Mouse (Mus musculus) kidney, adult 2 months (tissue): ENCODE data around the gene Ndufs3. TPM values are rescaled to one million over a fixed set of nuclear protein-coding genes. Genes with fewer than 3 reads are reported as not detected.
"Not testable (repeated sequence)": the region's sequence is repeated elsewhere in the genome, so short reads cannot be mapped to it uniquely, and the experiment has no call there.

ENCODE experiments used
- DNase-seq: peaks from one replicate; pipeline ENCODE4 v3.0.0; 2021
- H3K27ac ChIP-seq: fragments of 200-500 bp; 2 replicates; pipeline ENCODE4 v1.5.1; 2012; ENCODE audit warnings: low read depth, low read length, control low read depth, inconsistent platforms; ENCODE audit not compliant: insufficient read depth
- H3K27me3 ChIP-seq: fragments of 200-500 bp; replicated peaks from 2 replicates; pipeline ENCODE4 v1.6.1; 2012; ENCODE audit warnings: mild to moderate bottlenecking, moderate library complexity, low read length, inconsistent platforms; ENCODE audit not compliant: control insufficient read depth, insufficient read depth
- H3K36me3 ChIP-seq: fragments of 200-500 bp; 2 replicates; pipeline ENCODE4 v1.6.1; 2012; ENCODE audit warnings: mild to moderate bottlenecking, moderate library complexity, low read length, inconsistent platforms; ENCODE audit not compliant: control insufficient read depth, insufficient read depth
- H3K4me1 ChIP-seq: fragments of 200-500 bp; 2 replicates; pipeline ENCODE4 v1.6.1; 2011; ENCODE audit warnings: low read length; ENCODE audit not compliant: control insufficient read depth, insufficient read depth
- H3K4me3 ChIP-seq: fragments of 200-500 bp; 2 replicates; pipeline ENCODE4 v1.5.1; 2011; ENCODE audit warnings: mild to moderate bottlenecking, low read depth, low read length, control low read depth; ENCODE audit not compliant: insufficient read depth
- CTCF ChIP-seq: fragments of 200-500 bp; conservative IDR thresholded peaks from 2 replicates; pipeline ENCODE4 v1.5.1; 2011; ENCODE audit warnings: low read depth, mild to moderate bottlenecking, control low read depth, low read length, moderate library complexity, mixed read lengths; ENCODE audit not compliant: insufficient read depth, insufficient read length
- POLR2A ChIP-seq: fragments of 200-500 bp; IDR thresholded peaks from one replicate; pipeline ENCODE4 v1.6.1; 2011; ENCODE audit warnings: low read depth, low read length, control low read depth
- WGBS: fragments of 180-500 bp; shearing (Covaris S2); methylation state at CpG from one replicate; pipeline ENCODE4 v1.1.7; 2018; 5-methylcytosine and 5-hydroxymethylcytosine counted together
- polyA plus RNA-seq: library from polyadenylated mRNA; depleted of rRNA; stranded (reverse); fragments of >200 nt; gene quantifications from 2 replicates; pipeline ENCODE4 v1.2.3, GENCODE M21; 2012

Gene Ndufs3
- polyA plus RNA-seq, 1 experiment: 416 TPM

DNA sequence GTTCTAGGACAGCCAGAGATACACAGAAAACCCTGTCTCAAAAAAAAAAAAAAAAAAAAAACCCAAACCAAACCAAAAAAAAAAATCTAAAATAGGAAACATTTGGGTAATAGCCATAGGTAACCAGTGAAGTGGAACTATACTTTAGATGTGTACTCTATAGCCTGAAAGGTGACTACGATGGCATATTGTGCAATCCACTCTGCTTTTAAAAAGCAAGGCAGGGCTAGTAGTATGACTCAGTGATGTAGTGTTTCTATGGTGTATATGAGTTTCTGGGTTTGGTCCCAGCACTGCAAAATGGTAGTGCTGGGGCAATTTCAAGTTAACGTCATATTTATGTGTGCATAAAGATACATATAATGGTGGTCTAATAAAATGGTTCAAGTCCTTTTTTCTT lies 2.1 kb upstream of the Ndufs3 start:
- WGBS: 91% methylated on average over 2 of the region's 2 CpGs
- H3K36me3 ChIP-seq: peaks cover 4% of the 10 kb centered on the region
- no peak for DNase-seq
- no peak for TF ChIP-seq CTCF
- no peak for TF ChIP-seq POLR2A
- H3K4me1 ChIP-seq: peaks cover 11% of the 10 kb centered on the region; the same call in 1 of the 2 replicates
- no peaks in the 10 kb centered on the region for H3K27me3 ChIP-seq
- no peak overlapping the region for H3K4me3 ChIP-seq
- H3K27ac ChIP-seq: no peak overlapping the region

DNA sequence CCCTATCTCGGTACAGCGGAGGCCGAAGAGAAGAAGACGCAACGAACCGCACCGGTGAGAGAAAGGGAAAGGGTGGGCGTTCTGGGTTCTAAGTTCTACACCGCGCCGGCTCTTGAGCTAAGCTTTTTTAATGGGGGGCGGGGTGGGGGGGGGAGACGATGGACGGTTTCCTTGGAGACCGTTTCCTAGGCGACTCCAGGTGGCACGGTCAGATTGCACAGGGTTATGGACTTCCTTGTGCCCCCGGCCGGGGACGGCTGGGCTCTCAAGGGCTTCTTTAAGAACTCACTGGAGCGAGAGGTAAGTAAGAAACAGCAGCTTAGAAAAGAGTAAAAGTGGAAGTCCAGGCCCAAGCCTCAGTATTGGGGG lies 213 bp upstream of the Ndufs3 start:
- H3K27me3 ChIP-seq: no peaks in the 10 kb centered on the region
- H3K36me3 ChIP-seq: peaks cover 2% of the 10 kb centered on the region; the same call in 1 of the 2 replicates
- H3K4me3 ChIP-seq: peak overlapping the region; percentile 94
- peak overlapping the region; percentile 81 for H3K27ac ChIP-seq
- under 1% methylated on average over 21 of the region's 21 CpGs for WGBS
- DNase-seq: no peak
- peaks cover 11% of the 10 kb centered on the region; the same call in 1 of the 2 replicates for H3K4me1 ChIP-seq
- no peak for TF ChIP-seq CTCF
- TF ChIP-seq POLR2A: no peak

DNA sequence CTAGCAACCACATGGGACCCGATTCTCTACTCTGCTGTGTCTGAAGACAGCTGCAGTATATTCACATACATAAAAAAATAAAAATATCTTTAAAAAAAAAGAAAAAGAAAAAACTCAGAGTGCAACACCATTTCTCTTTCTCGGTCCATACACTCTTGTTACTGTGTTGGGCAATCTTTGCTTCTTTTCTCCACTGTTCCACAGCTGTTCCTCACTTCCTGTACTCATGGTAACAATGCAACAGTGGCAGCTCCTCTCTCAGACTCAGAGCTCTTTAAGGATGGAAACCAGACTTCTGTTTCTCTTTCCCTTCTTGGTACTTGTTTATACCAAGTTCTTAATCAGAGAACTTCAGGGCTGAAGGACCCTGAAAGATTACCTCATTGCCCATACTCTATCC lies 1.2 kb downstream of the Ndufs3 start:
- H3K36me3 ChIP-seq: peaks cover 6% of the 10 kb centered on the region
- 73% methylated on average over 2 of the region's 2 CpGs for WGBS
- TF ChIP-seq CTCF (no peak), POLR2A (no peak)
- H3K4me3 ChIP-seq: peak overlapping the region; percentile 94; the same call in 1 of the 2 replicates
- no peaks in the 10 kb centered on the region for H3K27me3 ChIP-seq
- no peak overlapping the region for H3K27ac ChIP-seq
- peaks cover 11% of the 10 kb centered on the region; the same call in 1 of the 2 replicates for H3K4me1 ChIP-seq
- no peak for DNase-seq

DNA sequence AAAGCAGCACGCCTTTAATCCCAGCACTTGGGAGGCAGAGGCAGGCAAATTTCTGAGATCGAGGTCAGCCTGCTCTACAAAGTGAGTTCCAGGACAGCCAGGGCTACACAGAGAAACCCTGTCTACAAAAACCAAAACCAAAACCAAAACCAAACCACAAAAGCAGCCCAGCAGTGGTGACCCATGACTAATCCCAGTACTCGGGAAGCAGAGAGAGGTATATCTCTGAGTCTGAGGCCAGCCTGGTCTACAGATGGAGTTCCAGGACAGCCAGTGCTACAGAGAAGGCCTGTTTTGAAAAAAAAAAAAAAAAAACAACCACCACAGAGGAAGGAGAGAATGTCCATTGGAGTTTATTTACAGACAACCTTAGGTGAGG lies 10.3 kb downstream of the Ndufs3 start:
- DNase-seq, H3K27me3 ChIP-seq, H3K36me3 ChIP-seq, H3K4me3 ChIP-seq, H3K27ac ChIP-seq, H3K4me1 ChIP-seq: not testable (repeated sequence)
- 86% methylated on average over 3 of the region's 3 CpGs for WGBS

DNA sequence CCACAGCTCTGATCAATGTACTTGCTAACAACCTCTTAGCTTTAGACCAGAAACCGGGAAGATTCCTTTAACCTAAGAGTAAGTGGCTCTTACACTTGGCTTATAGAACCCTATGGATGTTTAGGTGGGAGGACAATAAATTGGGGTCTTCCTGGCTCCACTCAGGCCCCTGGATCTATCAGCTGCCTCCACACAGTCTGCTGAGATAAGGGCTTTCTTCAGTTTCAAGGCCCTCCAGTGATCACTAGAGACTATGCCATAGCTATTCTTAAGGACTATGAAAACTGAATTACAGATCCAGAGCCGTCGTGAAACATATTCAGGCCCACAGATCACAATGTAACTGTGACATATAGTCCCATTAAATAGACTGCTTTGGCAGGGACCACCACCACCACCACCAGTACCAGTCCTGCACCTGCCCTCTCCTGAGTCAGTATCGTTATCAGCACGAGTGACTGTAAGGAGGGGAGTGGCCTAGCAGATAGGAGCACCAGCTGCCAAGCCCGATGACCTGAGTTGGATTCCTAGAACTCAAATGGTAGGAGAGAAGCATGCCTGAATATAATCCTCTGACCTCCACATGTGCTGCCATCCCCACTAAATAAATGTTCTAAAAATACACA lies 10.8 kb downstream of the Ndufs3 start:
- 88% methylated on average over 6 of the region's 6 CpGs for WGBS
- peaks cover 4% of the 10 kb centered on the region for H3K36me3 ChIP-seq
- DNase-seq: no peak
- TF ChIP-seq POLR2A (no peak), CTCF (no peak)
- H3K4me1 ChIP-seq: no peaks in the 10 kb centered on the region
- H3K27me3 ChIP-seq: no peaks in the 10 kb centered on the region
- no peak overlapping the region for H3K4me3 ChIP-seq
- no peak overlapping the region for H3K27ac ChIP-seq

DNA sequence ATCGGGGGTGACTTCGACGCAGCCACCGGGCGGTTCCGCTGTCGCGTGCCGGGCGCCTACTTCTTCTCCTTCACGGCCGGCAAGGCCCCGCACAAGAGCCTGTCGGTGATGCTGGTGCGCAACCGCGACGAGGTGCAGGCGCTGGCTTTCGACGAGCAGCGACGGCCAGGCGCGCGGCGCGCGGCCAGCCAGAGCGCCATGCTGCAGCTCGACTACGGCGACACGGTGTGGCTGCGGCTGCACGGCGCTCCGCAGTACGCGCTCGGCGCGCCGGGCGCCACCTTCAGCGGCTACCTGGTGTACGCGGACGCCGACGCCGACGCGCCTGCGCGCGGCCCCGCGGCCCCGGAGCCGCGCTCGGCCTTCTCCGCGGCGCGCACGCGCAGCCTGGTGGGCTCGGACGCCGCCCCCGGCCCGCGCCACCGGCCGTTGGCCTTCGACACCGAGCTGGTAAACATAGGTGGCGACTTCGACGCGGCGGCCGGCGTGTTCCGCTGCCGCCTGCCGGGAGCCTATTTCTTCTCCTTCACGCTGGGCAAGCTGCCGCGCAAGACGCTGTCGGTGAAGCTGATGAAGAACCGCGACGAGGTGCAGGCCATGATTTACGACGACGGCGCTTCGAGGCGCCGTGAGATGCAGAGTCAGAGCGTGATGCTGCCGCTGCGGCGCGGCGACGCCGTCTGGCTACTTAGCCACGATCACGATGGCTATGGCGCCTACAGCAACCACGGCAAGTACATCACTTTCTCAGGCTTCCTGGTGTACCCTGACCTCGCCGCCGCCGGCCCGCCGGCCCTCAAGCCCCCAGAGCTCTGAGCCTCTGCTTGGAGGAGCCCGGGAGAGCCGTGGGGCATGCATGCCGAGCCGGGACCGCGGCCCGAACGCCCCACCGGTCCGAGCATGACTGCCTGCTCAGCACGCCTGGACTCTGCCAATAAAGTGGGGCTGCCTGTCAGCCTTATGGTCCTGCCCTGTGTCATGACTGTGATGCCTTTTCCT lies 14.8 kb downstream of the Ndufs3 start:
- H3K27ac ChIP-seq: no peak overlapping the region
- H3K4me3 ChIP-seq: peak overlapping the region; percentile 52
- H3K4me1 ChIP-seq: no peaks in the 10 kb centered on the region
- DNase-seq: peak; percentile 58
- TF ChIP-seq POLR2A (no peak), CTCF (0 out of 2 replicates have a peak, but pooled peaks have one; percentile 8)
- 0 out of 2 replicates have a peak, but pooled peaks cover 1% of the 10 kb centered on the region for H3K27me3 ChIP-seq
- no peaks in the 10 kb centered on the region for H3K36me3 ChIP-seq
- 2% methylated on average over 131 of the region's 133 CpGs for WGBS

DNA sequence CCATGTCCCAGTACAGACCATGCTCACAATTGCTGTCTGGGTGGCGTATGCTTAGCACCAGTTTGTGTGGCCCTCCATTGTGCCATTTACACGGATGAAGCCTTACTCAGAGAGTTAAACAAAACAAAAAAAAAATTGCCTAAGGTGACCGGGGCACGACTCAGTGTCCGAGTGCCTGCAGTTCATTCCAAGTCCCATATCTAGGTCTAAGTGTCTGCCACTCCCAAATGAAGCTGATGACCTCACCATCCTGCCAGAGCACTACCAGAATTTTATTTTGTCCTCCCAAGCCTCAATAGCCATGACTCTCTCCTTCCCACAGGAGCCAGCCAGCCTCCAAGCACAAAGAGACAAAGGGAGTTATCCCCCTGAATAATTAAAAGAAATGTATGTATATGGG lies 17.0 kb downstream of the Ndufs3 start:
- DNase-seq: no peak
- WGBS: 80% methylated on average over 5 of the region's 5 CpGs
- H3K27ac ChIP-seq: no peak overlapping the region
- no peaks in the 10 kb centered on the region for H3K36me3 ChIP-seq
- TF ChIP-seq POLR2A (no peak), CTCF (no peak)
- 0 out of 2 replicates have a peak, but pooled peaks cover 1% of the 10 kb centered on the region for H3K27me3 ChIP-seq
- H3K4me3 ChIP-seq: no peak overlapping the region
- H3K4me1 ChIP-seq: no peaks in the 10 kb centered on the region
